Mouse (Mus musculus): ENCODE measurements around the gene Fam193b.

The Fam193b gene

GRCm38 (mm10) chr13:55527834-55528772 lies 42.8 kb downstream of the Fam193b start:
- DNase-seq (ENCODE audit: low read depth) = no peak

- DNase-seq (ENCODE audit: low read depth) = no peak
Measured at GRCm38 (mm10) chr13:55527212-55527611, 43.7 kb downstream of the Fam193b start.

GRCm38 (mm10) chr13:55525733-55526553 lies 45.0 kb downstream of the Fam193b start:
- DNase-seq (ENCODE audit: low read depth) = no peak

GRCm38 (mm10) chr13:55523951-55524600 lies 46.8 kb downstream of the Fam193b start:
- DNase-seq (ENCODE audit: low read depth) = no peak

GRCm38 (mm10) chr13:55523278-55523677 lies 47.6 kb downstream of the Fam193b start:
- DNase-seq (ENCODE audit: low read depth) = no peak

GRCm38 (mm10) chr13:55522730-55523129 lies 48.2 kb downstream of the Fam193b start:
- DNase-seq (ENCODE audit: low read depth) = no peak

- no peak for DNase-seq (ENCODE audit: low read depth)
Measured at GRCm38 (mm10) chr13:55519606-55520005, 51.3 kb downstream of the Fam193b start.

GRCm38 (mm10) chr13:55516955-55517354 lies 54.0 kb downstream of the Fam193b start:
- DNase-seq (ENCODE audit: low read depth) = peak; percentile 91

- DNase-seq (ENCODE audit: low read depth) = no peak
Measured at GRCm38 (mm10) chr13:55513828-55514227, 57.1 kb downstream of the Fam193b start.

- DNase-seq (ENCODE audit: low read depth) = peak; percentile 91
Measured at GRCm38 (mm10) chr13:55513111-55513748, 57.7 kb downstream of the Fam193b start, which contains the start of gene Pdlim7. Gene Pdlim7, minus strand, starts transcription at chr13:55513676.

GRCm38 (mm10) chr13:55512379-55513031 lies 58.4 kb downstream of the Fam193b start:
- DNase-seq (ENCODE audit: low read depth) = peak; percentile 81

- peak; percentile 51 for DNase-seq (ENCODE audit: low read depth)
Measured at GRCm38 (mm10) chr13:55511492-55511861, 59.4 kb downstream of the Fam193b start.

- peak; percentile 96 for DNase-seq (ENCODE audit: low read depth)
Measured at GRCm38 (mm10) chr13:55510668-55511491, 60.0 kb downstream of the Fam193b start.

- DNase-seq (ENCODE audit: low read depth) = no peak
Measured at GRCm38 (mm10) chr13:55510332-55510667, 60.6 kb downstream of the Fam193b start.

GRCm38 (mm10) chr13:55508531-55508930 lies 62.4 kb downstream of the Fam193b start:
- no peak for DNase-seq (ENCODE audit: low read depth)

GRCm38 (mm10) chr13:55507877-55508276 lies 63.0 kb downstream of the Fam193b start:
- DNase-seq (ENCODE audit: low read depth) = no peak

GRCm38 (mm10) chr13:55506697-55507096 lies 64.2 kb downstream of the Fam193b start:
- no peak for DNase-seq (ENCODE audit: low read depth)

GRCm38 (mm10) chr13:55505810-55506209 lies 65.1 kb downstream of the Fam193b start:
- no peak for DNase-seq (ENCODE audit: low read depth)

GRCm38 (mm10) chr13:55504390-55504789 lies 66.5 kb downstream of the Fam193b start:
- no peak for DNase-seq (ENCODE audit: low read depth)

- DNase-seq (ENCODE audit: low read depth) = no peak
Measured at GRCm38 (mm10) chr13:55502405-55502804, 68.5 kb downstream of the Fam193b start.

Data from NIH3T3 (cell line).